Mouse (Mus musculus): Measurements from ENCODE around the gene Rph3al.

Gene Rph3al

GRCm38 (mm10) chr11:75906556-75906955 lies 31.7 kb downstream of the Rph3al start:
- no peak for DNase-seq (ENCODE audit: low read depth, low spot score)

DNA sequence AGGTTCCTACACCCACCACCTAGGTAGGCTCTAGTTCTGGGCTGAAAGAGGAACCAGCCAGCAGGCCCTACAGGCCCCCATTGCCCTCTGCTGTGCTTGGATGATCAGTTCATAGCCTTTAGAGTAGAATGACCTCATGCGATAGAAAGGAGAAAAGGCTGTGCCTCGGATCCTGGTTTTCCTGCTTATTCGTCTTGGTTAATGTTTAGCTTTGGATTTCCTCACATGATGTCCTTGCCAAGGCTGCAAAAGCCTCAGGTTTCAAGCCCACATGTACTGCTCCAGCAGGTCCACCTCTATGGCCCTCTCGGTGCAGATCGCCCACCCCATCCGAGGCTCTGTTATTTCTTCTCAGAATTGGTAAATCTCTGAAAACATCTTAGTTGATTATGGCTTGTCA lies 33.2 kb downstream of the Rph3al start:
- DNase-seq (ENCODE audit: low read depth, low spot score) = no peak

- DNase-seq (ENCODE audit: low read depth, low spot score) = no peak
Measured at GRCm38 (mm10) chr11:75904501-75904900, 33.7 kb downstream of the Rph3al start.

- DNase-seq (ENCODE audit: low read depth, low spot score) = peak; percentile 40
Measured at GRCm38 (mm10) chr11:75903486-75903885, 34.7 kb downstream of the Rph3al start.

- no peak for DNase-seq (ENCODE audit: low read depth, low spot score)
Measured at GRCm38 (mm10) chr11:75901339-75901738, 36.9 kb downstream of the Rph3al start.

GRCm38 (mm10) chr11:75899676-75900075 lies 38.6 kb downstream of the Rph3al start:
- DNase-seq (ENCODE audit: low read depth, low spot score) = no peak

- no peak for DNase-seq (ENCODE audit: low read depth, low spot score)
Measured at GRCm38 (mm10) chr11:75898532-75898931, 39.7 kb downstream of the Rph3al start.

GRCm38 (mm10) chr11:75894791-75895420 lies 43.3 kb downstream of the Rph3al start:
- DNase-seq (ENCODE audit: low read depth, low spot score) = no peak

DNA sequence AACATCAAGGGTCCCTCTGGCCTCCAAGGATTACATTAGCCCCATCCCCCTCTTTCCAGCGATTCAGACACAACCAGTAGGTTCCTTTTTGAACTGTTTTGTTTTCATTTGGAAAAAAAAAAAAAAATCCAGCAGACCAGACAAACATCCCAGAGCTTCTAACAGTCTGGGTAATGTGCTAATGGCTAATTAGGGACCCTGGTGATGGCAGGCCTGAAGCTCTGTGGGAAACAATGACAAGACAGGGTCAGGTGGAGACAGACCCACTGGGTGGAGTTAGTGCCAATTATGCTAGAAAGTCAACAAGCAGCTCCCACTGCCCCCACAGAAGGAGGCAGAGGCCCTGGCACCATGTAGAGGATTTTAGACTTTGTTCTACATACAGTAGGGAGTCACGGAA lies 44.3 kb downstream of the Rph3al start:
- no peak for DNase-seq (ENCODE audit: low read depth, low spot score)

GRCm38 (mm10) chr11:75887349-75887748 lies 50.9 kb downstream of the Rph3al start:
- DNase-seq (ENCODE audit: low read depth, low spot score) = no peak

DNA sequence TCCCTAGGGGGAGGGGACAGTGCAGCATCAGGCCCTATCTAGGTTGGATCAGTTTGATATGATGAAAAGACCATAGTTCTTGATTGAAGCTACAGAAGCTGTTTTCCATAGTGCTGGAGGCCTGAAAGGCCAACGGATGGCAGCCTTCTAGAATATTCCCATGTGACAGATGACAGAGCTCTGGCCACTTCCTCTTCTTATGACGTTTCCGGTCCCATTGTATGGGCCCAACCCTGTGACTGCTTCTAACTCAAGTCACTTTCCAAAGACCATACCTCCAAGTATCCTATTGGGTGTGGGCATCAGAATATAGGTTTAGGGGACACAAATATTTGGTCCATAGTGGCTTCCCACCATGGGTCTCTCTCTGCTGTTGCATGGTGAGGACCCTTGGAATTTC lies 57.0 kb downstream of the Rph3al start:
- DNase-seq (ENCODE audit: low read depth, low spot score) = no peak

DNA sequence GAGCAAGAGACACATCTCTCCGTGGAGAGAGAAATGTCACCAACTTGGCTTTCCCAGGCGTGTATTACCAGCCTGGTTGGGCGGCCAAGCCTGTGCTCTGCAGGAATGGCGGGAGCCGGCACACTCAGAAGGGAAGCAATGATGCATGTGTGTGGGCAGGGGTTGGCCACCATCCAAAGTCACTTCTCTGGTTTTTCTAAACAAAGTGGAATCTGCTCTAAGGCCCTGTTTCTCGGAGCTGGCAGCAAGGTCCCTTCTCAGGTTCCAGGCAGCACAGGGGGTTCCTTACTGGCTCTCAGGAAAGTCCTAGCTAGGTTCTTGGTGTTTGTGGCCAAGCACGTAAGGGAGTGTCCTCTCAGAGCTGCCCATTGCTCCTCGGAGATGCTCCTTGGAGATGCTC lies 58.2 kb downstream of the Rph3al start:
- DNase-seq (ENCODE audit: low read depth, low spot score) = peak; percentile 19

DNA sequence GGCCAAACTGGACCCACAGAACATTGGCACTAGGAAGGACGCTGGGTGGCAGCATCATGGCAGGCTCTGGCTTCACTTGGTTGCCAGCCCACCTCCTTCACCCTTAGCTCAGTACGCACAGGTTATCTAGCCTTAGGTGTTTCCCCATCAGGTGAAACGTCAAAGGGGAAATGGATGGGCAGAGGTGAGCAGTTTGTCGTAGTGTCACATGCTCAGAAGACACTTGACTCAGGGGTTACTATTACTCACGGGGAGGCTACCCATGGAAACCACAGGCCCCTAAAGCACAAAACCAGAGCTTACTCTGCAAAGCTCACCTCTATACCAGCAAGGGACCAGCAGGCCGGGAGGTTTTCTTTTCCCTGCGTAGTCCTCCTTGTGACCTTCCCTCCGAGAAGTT lies 59.8 kb downstream of the Rph3al start:
- no peak for DNase-seq (ENCODE audit: low read depth, low spot score)

DNA sequence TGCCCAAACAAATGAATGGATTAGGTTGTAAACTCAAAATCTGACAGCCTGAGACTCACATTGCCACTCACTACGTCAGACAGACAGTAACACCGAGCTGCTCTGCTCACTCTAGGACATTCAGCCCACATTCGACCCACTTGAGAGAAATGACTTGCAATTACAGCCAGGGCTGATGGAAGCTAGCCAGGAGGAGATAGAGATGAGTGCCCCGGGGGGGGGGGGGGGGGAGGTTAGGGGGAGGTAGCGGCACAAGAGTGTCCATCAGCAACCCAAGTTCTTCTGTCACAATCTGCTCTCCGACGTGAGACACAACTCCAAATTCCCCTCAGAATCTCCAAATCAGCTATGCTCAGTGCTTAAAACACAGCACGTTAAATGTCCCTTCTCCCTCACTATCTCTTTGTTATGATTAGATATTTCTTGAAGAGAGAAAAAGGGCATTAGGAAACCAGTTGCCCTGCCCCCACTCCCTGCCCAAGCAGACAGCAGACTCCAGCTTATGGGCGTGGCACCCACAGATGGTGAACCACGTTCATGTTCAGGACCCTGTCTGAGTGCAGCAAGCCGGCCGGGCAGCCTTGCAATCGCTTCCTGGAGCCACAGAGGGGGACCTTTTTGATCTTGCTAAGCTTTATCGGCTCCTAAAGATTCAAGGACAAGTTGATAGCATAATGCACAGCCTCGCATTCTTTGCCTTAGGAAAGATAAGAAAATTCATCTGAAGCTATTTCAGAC lies 62.0 kb downstream of the Rph3al start:
- DNase-seq (ENCODE audit: low read depth, low spot score) = no peak

DNA sequence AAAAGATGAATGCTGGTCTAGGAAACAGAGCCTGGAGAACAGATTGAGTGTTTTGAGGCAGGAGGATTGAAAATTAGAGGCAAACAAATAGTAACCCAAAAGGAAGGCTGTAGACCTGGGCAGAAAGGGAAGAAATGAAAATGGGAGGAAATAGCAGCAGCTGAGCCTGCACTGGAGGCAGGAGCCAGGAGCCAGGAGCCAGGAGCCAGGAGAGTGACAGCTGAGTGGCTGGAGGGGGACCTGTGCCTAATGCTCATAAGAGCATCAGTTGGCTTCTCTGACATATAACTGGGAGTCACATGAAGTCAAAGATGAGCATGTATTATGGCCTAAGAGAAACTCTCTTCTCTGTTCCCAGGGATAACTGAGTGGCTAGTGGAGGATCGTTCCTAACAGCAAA lies 66.5 kb downstream of the Rph3al start:
- no peak for DNase-seq (ENCODE audit: low read depth, low spot score)

GRCm38 (mm10) chr11:75870947-75871346 lies 67.3 kb downstream of the Rph3al start:
- no peak for DNase-seq (ENCODE audit: low read depth, low spot score)

GRCm38 (mm10) chr11:75870386-75870785 lies 67.8 kb downstream of the Rph3al start:
- DNase-seq (ENCODE audit: low read depth, low spot score) = no peak

- DNase-seq (ENCODE audit: low read depth, low spot score) = no peak
Measured at GRCm38 (mm10) chr11:75869898-75870297, 68.3 kb downstream of the Rph3al start.

DNA sequence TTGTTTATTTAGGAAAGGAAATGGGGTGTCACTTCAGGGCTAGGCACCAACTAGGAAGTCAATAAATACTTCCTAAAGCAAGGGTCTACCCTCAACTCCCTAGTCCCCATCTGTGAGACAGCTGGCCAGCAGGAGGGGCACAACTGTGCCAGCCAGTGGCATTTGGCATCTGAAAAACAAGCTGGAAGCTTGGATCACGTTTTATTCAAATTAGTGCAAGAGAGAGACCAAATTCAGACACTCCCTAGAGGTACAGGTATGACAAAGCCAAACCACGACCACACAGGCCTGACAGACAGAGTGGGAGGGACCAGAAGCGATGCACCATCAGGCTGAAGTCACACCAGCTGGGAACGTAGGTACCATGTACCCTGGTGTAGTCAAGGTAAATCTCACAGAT lies 71.4 kb downstream of the Rph3al start:
- no peak for DNase-seq (ENCODE audit: low read depth, low spot score)

DNA sequence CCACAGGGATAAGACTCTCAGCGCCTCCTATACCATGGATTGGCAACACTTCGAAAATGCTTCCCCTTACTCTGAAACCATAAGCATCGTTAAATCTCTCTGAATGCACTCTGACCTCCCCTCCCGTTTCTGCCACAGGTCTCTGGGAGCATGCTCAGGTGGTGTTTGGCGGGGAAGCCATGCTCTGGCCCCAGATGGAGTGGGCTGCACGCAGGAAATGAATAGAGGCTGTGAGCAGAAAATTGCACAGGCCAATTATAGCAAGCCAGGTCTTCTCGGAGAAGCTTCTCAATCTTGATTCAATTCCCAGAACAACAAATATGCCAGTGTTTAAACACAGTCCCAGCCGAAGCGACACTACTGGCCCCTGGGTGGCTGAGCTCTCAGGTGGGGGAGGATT lies 72.4 kb downstream of the Rph3al start:
- DNase-seq (ENCODE audit: low read depth, low spot score) = no peak

- DNase-seq (ENCODE audit: low read depth, low spot score) = no peak
Measured at GRCm38 (mm10) chr11:75865253-75865619, 73.0 kb downstream of the Rph3al start.

DNA sequence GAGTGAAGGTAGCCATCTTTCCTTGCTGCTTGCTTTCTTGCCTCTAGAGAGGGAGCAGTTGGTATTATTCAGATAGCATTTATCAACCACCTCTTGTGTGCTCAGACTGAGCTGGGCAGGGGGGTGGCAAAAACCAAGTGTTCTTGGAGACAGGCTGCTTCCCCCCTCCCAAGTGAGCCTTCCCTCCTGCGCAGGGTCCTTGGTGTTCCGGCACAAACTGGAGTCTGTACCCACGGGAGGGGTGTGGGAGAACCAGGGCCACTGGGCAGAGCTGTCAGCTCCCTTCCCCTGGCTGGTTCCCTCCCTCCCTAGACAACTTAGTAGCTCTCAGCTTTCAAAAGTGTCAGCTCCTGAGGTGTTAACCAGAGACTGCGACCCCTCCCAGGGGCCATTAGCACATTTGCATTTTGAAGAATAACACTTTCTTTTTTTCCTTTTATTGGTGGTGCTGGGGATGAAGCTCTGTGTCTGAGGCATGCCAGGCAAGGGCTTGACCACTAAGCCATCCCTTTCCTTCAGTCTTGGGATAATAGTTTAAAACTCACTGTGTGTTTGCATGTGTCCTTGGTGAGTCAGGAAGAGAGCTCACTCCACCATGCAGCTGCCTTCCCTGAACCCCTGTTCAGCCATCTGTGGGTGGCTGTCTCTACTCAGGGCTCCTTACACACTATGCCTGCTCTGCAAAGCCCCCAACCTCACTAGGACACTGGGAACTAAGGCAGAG lies 73.5 kb downstream of the Rph3al start:
- DNase-seq (ENCODE audit: low read depth, low spot score) = no peak

GRCm38 (mm10) chr11:75862466-75862865 lies 75.8 kb downstream of the Rph3al start:
- no peak for DNase-seq (ENCODE audit: low read depth, low spot score)
